8 mouse cellular contexts compared by ENCODE assay signal in genomic region chr19:29334068-29334745, GRCm38 (mm10). TPM values are rescaled to one million over a fixed set of nuclear protein-coding genes. Genes with fewer than 3 reads are reported as not detected.
DNase-seq lines count a peak whose midpoint lies in the region; ATAC-seq lines count a peak whose summit lies in the region.

Rln1 (minus strand) TSS chr19:29334670.

- H3K9me3 ChIP-seq in forebrain, embryonic 11.5 days (ENCODE audit: control insufficient read depth, low read length), result no peaks in the 10 kb centered on the region
- no peaks in the 10 kb centered on the region for H3K9me3 ChIP-seq in hindbrain, embryonic 16.5 days (ENCODE audit: control insufficient read depth, low read length)
- no peaks in the 10 kb centered on the region for H3K9me3 ChIP-seq in liver, embryonic 11.5 days (ENCODE audit: control insufficient read depth, low read length)

- no peaks in the 10 kb centered on the region for H3K36me3 ChIP-seq in forebrain, embryonic 11.5 days (ENCODE audit: control insufficient read depth, insufficient read depth, low read length)
- no peaks in the 10 kb centered on the region for H3K36me3 ChIP-seq in hindbrain, embryonic 16.5 days (ENCODE audit: control insufficient read depth, insufficient read depth, low read length)
- no peaks in the 10 kb centered on the region for H3K36me3 ChIP-seq in liver, embryonic 11.5 days (ENCODE audit: control insufficient read depth, insufficient read depth, low read length)

- no peak for ATAC-seq in forebrain, embryonic 11.5 days (replicated peaks; ENCODE audit: low FRiP score)
- peak; percentile 83 for ATAC-seq in hindbrain, embryonic 16.5 days
- ATAC-seq in liver, embryonic 11.5 days (replicated peaks; ENCODE audit: low FRiP score), result no peak

- intact Hi-C loops in left cerebral cortex, postnatal 25 days (cut with DNase I), result no loop called here

- peak within 1 kb of the TSS; percentile 67 for H3K4me2 ChIP-seq in forebrain, embryonic 11.5 days (ENCODE audit: low read depth, low read length, severe bottlenecking)
- peak within 1 kb of the TSS; percentile 92 for H3K4me2 ChIP-seq in hindbrain, embryonic 16.5 days (ENCODE audit: low read length)
- H3K4me2 ChIP-seq in liver, embryonic 11.5 days, result peak within 1 kb of the TSS; percentile 67

- peak within 1 kb of the TSS; percentile 38 for H3K4me3 ChIP-seq in forebrain, embryonic 11.5 days (ENCODE audit: low read depth, low read length)
- peak within 1 kb of the TSS; percentile 53 for H3K4me3 ChIP-seq in hindbrain, embryonic 16.5 days (ENCODE audit: low read length)
- H3K4me3 ChIP-seq in liver, embryonic 11.5 days (ENCODE audit: low read depth, low read length), result peak within 1 kb of the TSS; percentile 43

- peak; percentile 26 to 30 for DNase-seq in left cerebral cortex, adult 18-20 months (ENCODE audit: low spot score in 2 of 2)
- no peak for DNase-seq in left cerebral cortex, postnatal 25 days (ENCODE audit: low spot score in 2 of 2)
- peak; percentile 24 for DNase-seq in brain, embryonic 18.5 days (ENCODE audit: low read depth, low spot score)
- peak; percentile 68 for DNase-seq in forebrain, embryonic 11.5 days (ENCODE audit: low spot score)
- DNase-seq in liver, embryonic 11.5 days (ENCODE audit: low spot score), result no peak
- DNase-seq in retina, postnatal 1 day, result peak; percentile 77
- no peak for DNase-seq in T-cell, adult 2 months (ENCODE audit: low spot score)

- 0 out of 2 replicates have a peak, but pooled peaks cover 2% of the 10 kb centered on the region for H3K27me3 ChIP-seq in forebrain, embryonic 11.5 days (ENCODE audit: control insufficient read depth, insufficient read depth, low read length)
- H3K27me3 ChIP-seq in hindbrain, embryonic 16.5 days (replicated peaks; ENCODE audit: control insufficient read depth, insufficient read depth, low read length), result 0 out of 2 replicates have a peak, but pooled peaks cover 2% of the 10 kb centered on the region
- H3K27me3 ChIP-seq in liver, embryonic 11.5 days (replicated peaks; ENCODE audit: control insufficient read depth, insufficient read depth, low read length), result peaks cover 15% of the 10 kb centered on the region

- peak within 1 kb of the TSS; percentile 61 for H3K9ac ChIP-seq in forebrain, embryonic 11.5 days (ENCODE audit: low read length)
- peak within 1 kb of the TSS; percentile 77 for H3K9ac ChIP-seq in hindbrain, embryonic 16.5 days (ENCODE audit: low read depth, low read length)
- no peak within 1 kb of the TSS for H3K9ac ChIP-seq in liver, embryonic 11.5 days (ENCODE audit: low read depth, low read length)

- H3K4me1 ChIP-seq in forebrain, embryonic 11.5 days (replicated peaks; ENCODE audit: control insufficient read depth, insufficient read depth, low read length), result no peaks in the 10 kb centered on the region
- peaks cover 6% of the 10 kb centered on the region; the same call in 1 of the 2 replicates for H3K4me1 ChIP-seq in hindbrain, embryonic 16.5 days (ENCODE audit: control insufficient read depth, insufficient read depth, low read depth, low read length)
- H3K4me1 ChIP-seq in liver, embryonic 11.5 days (replicated peaks; ENCODE audit: control insufficient read depth, insufficient read depth, low read length), result no peaks in the 10 kb centered on the region

- H3K27ac ChIP-seq in forebrain, embryonic 11.5 days (ENCODE audit: low read depth, low read length), result no peak within 1 kb of the TSS
- peak within 1 kb of the TSS; percentile 24; the same call in 1 of the 2 replicates for H3K27ac ChIP-seq in hindbrain, embryonic 16.5 days (ENCODE audit: low read depth, low read length)
- no peak within 1 kb of the TSS for H3K27ac ChIP-seq in liver, embryonic 11.5 days (ENCODE audit: low read depth, low read length)

- WGBS in forebrain, embryonic 11.5 days, result 4% methylated on average over 23 of the region's 23 CpGs
- WGBS in hindbrain, embryonic 16.5 days, result 1% methylated on average over 23 of the region's 23 CpGs
- whole genome bisulfite sequencing in liver, embryonic 11.5 days, result 8% methylated on average over 23 of the region's 23 CpGs

RNA-seq across cellular contexts. Expression of gene Rln1, which starts in this region (rescaled TPM):
- 1 to 10 TPM in 1 of 2 experiments, under 1 TPM in 1; 0.84 to 1.8 TPM for total RNA-seq in left cerebral cortex, adult 18-20 months (2021)
- total RNA-seq in left cerebral cortex, postnatal 25 days (2021), result under 1 TPM; 0.64 to 0.87 TPM
- polyA plus RNA-seq in forebrain, embryonic 11.5 days (2014; fragmentation: Nextera tagmentation; extraction: Ambion mirVana), result 0.79 and 0.99 TPM in 2 replicates
- 3.5 and 4.6 TPM in 2 replicates for polyA plus RNA-seq in hindbrain, embryonic 16.5 days (2015; fragmentation: Nextera tagmentation; extraction: Ambion mirVana)
- polyA plus RNA-seq in liver, embryonic 11.5 days (2014; fragmentation: Nextera tagmentation; extraction: Ambion mirVana), result not detected in 2 replicates

Comparison
In these comparisons a context has a peak if more than half of its experiments do, and no peak if none do; other contexts are left out.
1. DNase-seq: peak in left cerebral cortex, adult 18-20 months (2 of 2), brain, embryonic 18.5 days (single experiment) and retina, postnatal 1 day (single experiment); none in left cerebral cortex, postnatal 25 days (0 of 2), liver, embryonic 11.5 days (single experiment) and T-cell, adult 2 months (single experiment).
2. Peak in DNase-seq, H3K4me3 ChIP-seq, H3K9ac ChIP-seq and H3K4me2 ChIP-seq in forebrain, embryonic 11.5 days; RNA of the gene not detected or under 1 TPM.
3. Peak in every context shown above with its lines, with median percentiles within 50 percentile points of each other: H3K4me2 ChIP-seq and H3K4me3 ChIP-seq.